Mouse (Mus musculus): ENCODE data around the gene Mapk10. TPM values are rescaled to one million over a fixed set of nuclear protein-coding genes. Genes with fewer than 3 reads are reported as not detected.

Mapk10 gene
- polyA plus RNA-seq, 1 experiment from 2014 or later = 0.03 TPM

DNA sequence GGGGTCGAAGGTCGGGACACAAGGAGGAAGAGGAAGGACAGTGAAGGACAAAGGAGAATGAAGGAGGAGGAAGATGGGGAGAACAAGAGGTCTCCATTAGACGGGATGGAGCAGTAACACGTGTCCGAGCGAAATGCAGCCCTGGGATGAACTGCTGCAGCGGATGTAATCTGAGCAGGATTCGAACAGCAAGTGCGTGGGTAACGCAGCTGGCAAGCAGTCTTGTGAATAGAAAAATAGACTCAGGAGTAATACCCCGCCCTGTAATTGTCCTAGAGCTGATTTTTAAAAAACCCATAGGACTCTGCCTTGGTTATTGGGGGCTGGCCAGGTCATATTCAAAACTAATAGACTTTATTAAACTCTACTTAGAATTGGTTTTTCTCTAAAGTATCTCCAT lies 213.2 kb downstream of the Mapk10 start:
- no peak overlapping the region for H3K4me2 ChIP-seq
- H3K9me3 ChIP-seq (replicated peaks) = no peaks in the 10 kb centered on the region
- no peaks in the 10 kb centered on the region for H3K27me3 ChIP-seq
- ATAC-seq (ENCODE audit: insufficient read depth) = no peak
- 63% methylated on average over 11 of the region's 11 CpGs for WGBS (ENCODE audit: insufficient replicate concordance)
- H3K4me3 ChIP-seq (replicated peaks) = no peak overlapping the region
- no peak overlapping the region for H3K27ac ChIP-seq (replicated peaks)
- no peaks in the 10 kb centered on the region for H3K36me3 ChIP-seq (replicated peaks)
- H3K4me1 ChIP-seq (replicated peaks) = no peaks in the 10 kb centered on the region
- no peak overlapping the region for H3K9ac ChIP-seq

DNA sequence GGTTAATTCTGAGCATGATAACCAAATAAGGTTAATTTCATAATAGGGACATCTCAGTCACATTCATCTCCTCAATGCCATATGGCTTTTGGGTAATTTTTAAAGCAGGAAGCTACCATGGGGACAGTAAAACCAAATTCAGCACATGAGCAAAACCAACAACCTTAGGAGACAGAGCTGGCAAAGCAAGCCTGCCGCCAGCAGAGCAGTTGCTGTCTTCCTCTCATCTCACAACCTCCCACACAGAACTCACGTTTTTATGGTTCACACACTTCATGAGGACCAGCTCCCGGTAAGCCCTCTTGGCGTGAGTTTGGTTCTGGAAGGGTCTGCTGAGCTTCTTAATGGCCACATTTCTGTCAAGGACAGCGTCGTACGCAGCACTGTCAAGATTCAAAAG lies 214.8 kb downstream of the Mapk10 start:
- WGBS (ENCODE audit: insufficient replicate concordance) = 69% methylated on average over 7 of the region's 7 CpGs
- no peaks in the 10 kb centered on the region for H3K4me1 ChIP-seq (replicated peaks)
- no peaks in the 10 kb centered on the region for H3K27me3 ChIP-seq
- H3K4me2 ChIP-seq = no peak overlapping the region
- no peak overlapping the region for H3K4me3 ChIP-seq (replicated peaks)
- H3K36me3 ChIP-seq (replicated peaks) = no peaks in the 10 kb centered on the region
- H3K27ac ChIP-seq (replicated peaks) = no peak overlapping the region
- no peak for ATAC-seq (ENCODE audit: insufficient read depth)
- no peak overlapping the region for H3K9ac ChIP-seq
- no peaks in the 10 kb centered on the region for H3K9me3 ChIP-seq (replicated peaks)

GRCm38 (mm10) chr5:102995928-102996327 lies 215.2 kb downstream of the Mapk10 start:
- Histone ChIP-seq H3K27me3 (no peaks in the 10 kb centered on the region), H3K36me3 (replicated peaks) (no peaks in the 10 kb centered on the region), H3K27ac (replicated peaks) (no peak overlapping the region), H3K4me1 (replicated peaks) (no peaks in the 10 kb centered on the region), H3K4me2 (no peak overlapping the region), H3K9ac (no peak overlapping the region), H3K9me3 (replicated peaks) (no peaks in the 10 kb centered on the region), H3K4me3 (replicated peaks) (no peak overlapping the region)
- ATAC-seq (ENCODE audit: insufficient read depth) = no peak

GRCm38 (mm10) chr5:102993951-102994350 lies 217.2 kb downstream of the Mapk10 start:
- no peaks in the 10 kb centered on the region for H3K36me3 ChIP-seq (replicated peaks)
- WGBS (ENCODE audit: insufficient replicate concordance) = 65% methylated on average over 5 of the region's 5 CpGs
- H3K4me2 ChIP-seq = no peak overlapping the region
- no peak overlapping the region for H3K4me3 ChIP-seq (replicated peaks)
- no peaks in the 10 kb centered on the region for H3K4me1 ChIP-seq (replicated peaks)
- no peak overlapping the region for H3K9ac ChIP-seq
- no peak for ATAC-seq (ENCODE audit: insufficient read depth)
- no peaks in the 10 kb centered on the region for H3K9me3 ChIP-seq (replicated peaks)
- H3K27ac ChIP-seq (replicated peaks) = no peak overlapping the region
- no peaks in the 10 kb centered on the region for H3K27me3 ChIP-seq

- H3K36me3 ChIP-seq (replicated peaks) = no peaks in the 10 kb centered on the region
- no peak overlapping the region for H3K27ac ChIP-seq (replicated peaks)
- H3K27me3 ChIP-seq = no peaks in the 10 kb centered on the region
- H3K4me2 ChIP-seq = no peak overlapping the region
- no peak for ATAC-seq (ENCODE audit: insufficient read depth)
- no peak overlapping the region for H3K9ac ChIP-seq
- 40% methylated on average over 2 of the region's 2 CpGs for WGBS (ENCODE audit: insufficient replicate concordance)
- H3K4me3 ChIP-seq (replicated peaks) = no peak overlapping the region
- no peaks in the 10 kb centered on the region for H3K9me3 ChIP-seq (replicated peaks)
- H3K4me1 ChIP-seq (replicated peaks) = no peaks in the 10 kb centered on the region
These were observed 219.4 kb downstream of the Mapk10 start for GRCm38 (mm10) chr5:102991691-102992090.

- H3K9ac ChIP-seq = no peak overlapping the region
- no peak for ATAC-seq (ENCODE audit: insufficient read depth)
- H3K9me3 ChIP-seq (replicated peaks) = no peaks in the 10 kb centered on the region
- WGBS (ENCODE audit: insufficient replicate concordance) = 37% methylated on average over 2 of the region's 2 CpGs
- H3K27me3 ChIP-seq = no peaks in the 10 kb centered on the region
- no peak overlapping the region for H3K27ac ChIP-seq (replicated peaks)
- no peaks in the 10 kb centered on the region for H3K4me1 ChIP-seq (replicated peaks)
- no peak overlapping the region for H3K4me3 ChIP-seq (replicated peaks)
- H3K36me3 ChIP-seq (replicated peaks) = no peaks in the 10 kb centered on the region
- H3K4me2 ChIP-seq = no peak overlapping the region
These were observed 232.8 kb downstream of the Mapk10 start for GRCm38 (mm10) chr5:102978382-102978781.

GRCm38 (mm10) chr5:102977138-102977537 lies 234.0 kb downstream of the Mapk10 start:
- H3K9ac ChIP-seq = no peak overlapping the region
- ATAC-seq (ENCODE audit: insufficient read depth) = no peak
- H3K4me1 ChIP-seq (replicated peaks) = no peaks in the 10 kb centered on the region
- no peaks in the 10 kb centered on the region for H3K36me3 ChIP-seq (replicated peaks)
- 51% methylated on average over 6 of the region's 6 CpGs for WGBS (ENCODE audit: insufficient replicate concordance)
- H3K4me2 ChIP-seq = no peak overlapping the region
- H3K27me3 ChIP-seq = no peaks in the 10 kb centered on the region
- H3K27ac ChIP-seq (replicated peaks) = no peak overlapping the region
- H3K4me3 ChIP-seq (replicated peaks) = no peak overlapping the region
- H3K9me3 ChIP-seq (replicated peaks) = no peaks in the 10 kb centered on the region

GRCm38 (mm10) chr5:102976540-102976939 lies 234.6 kb downstream of the Mapk10 start:
- ATAC-seq (ENCODE audit: insufficient read depth) = no peak

GRCm38 (mm10) chr5:102974400-102974799 lies 236.7 kb downstream of the Mapk10 start:
- H3K36me3 ChIP-seq (replicated peaks) = no peaks in the 10 kb centered on the region
- no peak overlapping the region for H3K9ac ChIP-seq
- 63% methylated on average over 4 of the region's 4 CpGs for WGBS (ENCODE audit: insufficient replicate concordance)
- H3K4me3 ChIP-seq (replicated peaks) = no peak overlapping the region
- H3K27ac ChIP-seq (replicated peaks) = no peak overlapping the region
- ATAC-seq (ENCODE audit: insufficient read depth) = no peak
- no peak overlapping the region for H3K4me2 ChIP-seq
- no peaks in the 10 kb centered on the region for H3K4me1 ChIP-seq (replicated peaks)
- H3K27me3 ChIP-seq = no peaks in the 10 kb centered on the region
- no peaks in the 10 kb centered on the region for H3K9me3 ChIP-seq (replicated peaks)

More at GRCm38 (mm10) chr5:102976540-102976939, 234.6 kb downstream of the Mapk10 start:
- Histone ChIP-seq H3K9ac (no peak overlapping the region), H3K4me2 (no peak overlapping the region), H3K4me1 (replicated peaks) (no peaks in the 10 kb centered on the region), H3K4me3 (replicated peaks) (no peak overlapping the region), H3K27me3 (no peaks in the 10 kb centered on the region), H3K36me3 (replicated peaks) (no peaks in the 10 kb centered on the region), H3K9me3 (replicated peaks) (no peaks in the 10 kb centered on the region), H3K27ac (replicated peaks) (no peak overlapping the region)

DNA sequence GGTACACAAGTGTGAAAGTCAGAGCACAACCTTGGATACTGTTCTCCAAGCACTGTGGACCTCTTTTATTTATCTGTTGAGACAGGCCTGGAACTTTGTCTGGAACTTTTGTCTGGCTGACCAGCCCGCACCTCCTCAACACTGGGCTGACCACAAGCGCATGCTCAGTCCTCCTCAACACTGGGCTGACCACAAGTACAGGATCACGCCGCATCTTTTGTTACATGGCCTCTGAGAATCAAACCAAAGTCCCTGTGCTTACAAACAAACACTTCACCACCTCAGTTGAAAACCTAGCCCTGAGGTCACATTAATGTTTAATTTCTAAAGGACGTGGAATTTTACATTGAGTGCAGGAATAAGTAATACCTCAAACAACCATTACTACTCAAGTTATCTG lies 246.7 kb downstream of the Mapk10 start:
- Histone ChIP-seq H3K27ac (replicated peaks) (no peak overlapping the region), H3K4me1 (replicated peaks) (no peaks in the 10 kb centered on the region), H3K27me3 (no peaks in the 10 kb centered on the region), H3K4me3 (replicated peaks) (no peak overlapping the region), H3K9ac (no peak overlapping the region), H3K9me3 (replicated peaks) (no peaks in the 10 kb centered on the region), H3K4me2 (no peak overlapping the region), H3K36me3 (replicated peaks) (no peaks in the 10 kb centered on the region)
- no peak for ATAC-seq (ENCODE audit: insufficient read depth)
- WGBS (ENCODE audit: insufficient replicate concordance) = 72% methylated on average over 5 of the region's 5 CpGs

- no peak overlapping the region for H3K4me2 ChIP-seq
- ATAC-seq (ENCODE audit: insufficient read depth) = no peak
- 60% methylated on average over 8 of the region's 8 CpGs for WGBS (ENCODE audit: insufficient replicate concordance)
These were observed 257.7 kb downstream of the Mapk10 start for GRCm38 (mm10) chr5:102953414-102953813.

DNA sequence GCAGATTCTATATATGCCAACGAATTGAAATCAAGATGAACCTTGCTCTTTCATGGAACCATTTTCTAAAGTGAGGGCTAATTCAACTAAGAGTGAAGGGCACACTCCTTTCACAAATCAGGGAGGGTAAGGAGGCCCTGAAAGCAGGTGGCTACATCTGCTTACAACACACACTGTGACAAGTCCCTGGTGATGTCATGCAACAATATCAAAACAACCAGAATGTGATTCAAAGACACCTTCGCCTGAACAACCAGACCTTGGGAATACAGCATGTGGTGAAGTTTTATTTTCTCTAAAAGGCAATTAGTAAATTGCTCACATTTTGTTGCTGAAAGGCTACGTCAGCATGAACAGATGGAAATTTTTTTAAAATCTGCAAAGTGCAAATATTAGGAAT lies 258.2 kb downstream of the Mapk10 start:
- WGBS (ENCODE audit: insufficient replicate concordance) = 46% methylated on average over 3 of the region's 3 CpGs
- no peaks in the 10 kb centered on the region for H3K4me1 ChIP-seq (replicated peaks)

More at GRCm38 (mm10) chr5:102953414-102953813, 257.7 kb downstream of the Mapk10 start:
- no peak overlapping the region for H3K27ac ChIP-seq (replicated peaks)
- H3K36me3 ChIP-seq (replicated peaks) = no peaks in the 10 kb centered on the region
- no peak overlapping the region for H3K4me3 ChIP-seq (replicated peaks)
- no peaks in the 10 kb centered on the region for H3K4me1 ChIP-seq (replicated peaks)
- no peaks in the 10 kb centered on the region for H3K9me3 ChIP-seq (replicated peaks)
- no peak overlapping the region for H3K9ac ChIP-seq
- no peaks in the 10 kb centered on the region for H3K27me3 ChIP-seq

More for the DNA sequence above, 258.2 kb downstream of the Mapk10 start:
- Histone ChIP-seq H3K27ac (replicated peaks) (no peak overlapping the region), H3K9ac (no peak overlapping the region), H3K4me2 (no peak overlapping the region), H3K9me3 (replicated peaks) (no peaks in the 10 kb centered on the region), H3K4me3 (replicated peaks) (no peak overlapping the region), H3K36me3 (replicated peaks) (no peaks in the 10 kb centered on the region), H3K27me3 (no peaks in the 10 kb centered on the region)
- no peak for ATAC-seq (ENCODE audit: insufficient read depth)
